19 mouse cellular contexts compared by ENCODE assay signal in genomic region chr10:33732409-33733185, GRCm38 (mm10). TPM values are rescaled to one million over a fixed set of nuclear protein-coding genes. Genes with fewer than 3 reads are reported as not detected.
"Had no signal": no experiment of that assay in that cellular context is flagged by ENCODE, and none has a peak within 500 bp of the region (broad histone marks: within the 10 kb centered on the region; RNA-seq: fewer than 3 reads in every experiment).

No protein-coding gene starts in this region.

- H3K4me3 ChIP-seq: kidney, embryonic 15.5 days; limb, embryonic 15.5 days; liver, embryonic 12.5 days; midbrain, embryonic 10.5 days; myocyte; neural tube, embryonic 15.5 days had no signal

- H3K36me3 ChIP-seq: kidney, embryonic 15.5 days; limb, embryonic 15.5 days; liver, embryonic 12.5 days; midbrain, embryonic 10.5 days; neural tube, embryonic 15.5 days had no signal

- H3K9me3 ChIP-seq: kidney, embryonic 15.5 days; limb, embryonic 15.5 days; liver, embryonic 12.5 days; neural tube, embryonic 15.5 days had no signal

- H3K4me1 ChIP-seq: kidney, embryonic 15.5 days; limb, embryonic 15.5 days; liver, embryonic 12.5 days; midbrain, embryonic 10.5 days; neural tube, embryonic 15.5 days had no signal

- DNase-seq: kidney, postnatal 25 days; layer of hippocampus, adult 9-11 months; layer of hippocampus, postnatal 36 days; lung, embryonic 14.5 days; lung, postnatal 10 days; lung, postnatal 4 days; right cerebral cortex, adult 18-20 months; thymus, postnatal 4 days had no signal

- H3K9ac ChIP-seq: kidney, embryonic 15.5 days; limb, embryonic 15.5 days; liver, embryonic 12.5 days; lung, embryonic 14.5 days; neural tube, embryonic 15.5 days had no signal

- H3K27ac ChIP-seq: kidney, embryonic 15.5 days; limb, embryonic 15.5 days; liver, embryonic 12.5 days; midbrain, embryonic 10.5 days; neural tube, embryonic 15.5 days; stomach, postnatal 0 days had no signal

- H3K27me3 ChIP-seq: kidney, embryonic 15.5 days; limb, embryonic 15.5 days; liver, embryonic 12.5 days; neural tube, embryonic 15.5 days had no signal

- H3K4me2 ChIP-seq: kidney, embryonic 15.5 days; limb, embryonic 15.5 days; liver, embryonic 12.5 days; lung, embryonic 14.5 days; neural tube, embryonic 15.5 days had no signal

- ATAC-seq: liver, embryonic 12.5 days had no signal

RNA-seq across cellular contexts. Expression of gene Sult3a2, which starts 53.9 kb away (rescaled TPM):
- total RNA-seq: megakaryocyte, adult 5-6 weeks had no signal
- polyA plus RNA-seq: kidney, embryonic 15.5 days; limb, embryonic 11.5 days; limb, embryonic 15.5 days; liver, embryonic 12.5 days; liver, embryonic 16.5 days; lung, embryonic 14.5 days; midbrain, embryonic 10.5 days; myocyte; neural tube, embryonic 11.5 days; neural tube, embryonic 15.5 days; stomach, postnatal 0 days had no signal
